Mouse (Mus musculus) neural tube, embryonic 13.5 days (tissue): ENCODE data around the gene Kl. TPM values are rescaled to one million over a fixed set of nuclear protein-coding genes. Genes with fewer than 3 reads are reported as not detected.

Experiments
- ATAC-seq: fragments of 200-750 bp; cut with Nextera tagmentation; 2 replicates; pipeline ENCODE4 v1.8.0; 2017; ENCODE audit warnings: low read depth, mild to moderate bottlenecking, moderate TSS enrichment, moderate library complexity
- H3K27ac ChIP-seq: fragments of 300-500 bp; sonication (generic); replicated peaks from 2 replicates; pipeline ENCODE4 v1.5.1; 2015; ENCODE audit warnings: moderate library complexity, mild to moderate bottlenecking, inconsistent platforms
- H3K27me3 ChIP-seq: fragments of 300-500 bp; sonication (generic); 2 replicates; pipeline ENCODE4 v1.6.1; 2015; ENCODE audit warnings: mild to moderate bottlenecking, inconsistent platforms
- H3K36me3 ChIP-seq: fragments of 300-500 bp; sonication (generic); 2 replicates; pipeline ENCODE4 v1.6.1; 2015; ENCODE audit warnings: mild to moderate bottlenecking, inconsistent platforms
- H3K4me1 ChIP-seq: fragments of 300-500 bp; sonication (generic); replicated peaks from 2 replicates; pipeline ENCODE4 v1.6.1; 2015; ENCODE audit warnings: inconsistent platforms
- H3K4me2 ChIP-seq: fragments of 300-500 bp; sonication (generic); 2 replicates; pipeline ENCODE4 v1.6.1; 2015; ENCODE audit warnings: inconsistent platforms, mild to moderate bottlenecking, moderate library complexity
- H3K4me3 ChIP-seq: fragments of 300-500 bp; sonication (generic); 2 replicates; pipeline ENCODE4 v1.5.1; 2015; ENCODE audit warnings: mild to moderate bottlenecking, inconsistent platforms
- H3K9ac ChIP-seq: fragments of 300-500 bp; sonication (generic); 2 replicates; pipeline ENCODE4 v1.6.1; 2015; ENCODE audit warnings: moderate library complexity, mild to moderate bottlenecking, inconsistent platforms
- H3K9me3 ChIP-seq: fragments of 300-500 bp; sonication (generic); 2 replicates; pipeline ENCODE4 v1.6.1; 2016; ENCODE audit warnings: inconsistent platforms
- WGBS: fragments of 180-500 bp; shearing (Covaris S2); methylation state at CpG from one replicate; pipeline ENCODE4 v1.1.7; 2015; 5-methylcytosine and 5-hydroxymethylcytosine counted together
- polyA plus RNA-seq: library from polyadenylated mRNA; unstranded; fragments of >200 nt; fragmentation: Nextera tagmentation; extraction: Ambion mirVana; gene quantifications from 2 replicates; pipeline ENCODE4 v1.2.1, GENCODE M21; 2015

Gene Kl
- polyA plus RNA-seq, 1 experiment from 2014 or later: 0.46 TPM

- WGBS: 46% methylated on average over 5 of the region's 5 CpGs
- H3K9me3 ChIP-seq: no peaks in the 10 kb centered on the region
- H3K4me2 ChIP-seq: no peak overlapping the region
- no peak overlapping the region for H3K27ac ChIP-seq
- no peak overlapping the region for H3K9ac ChIP-seq
- H3K27me3 ChIP-seq: no peaks in the 10 kb centered on the region
- H3K4me3 ChIP-seq: no peak overlapping the region
- no peaks in the 10 kb centered on the region for H3K36me3 ChIP-seq
- ATAC-seq: no peak
- H3K4me1 ChIP-seq: peaks cover 5% of the 10 kb centered on the region; the same call in 1 of the 2 replicates
Measured at GRCm38 (mm10) chr5:150936213-150936612, 16.2 kb upstream of the Kl start.

GRCm38 (mm10) chr5:150936807-150937206 is 15.6 kb upstream of the Kl start:
- Histone ChIP-seq H3K4me1 (peaks cover 5% of the 10 kb centered on the region; the same call in 1 of the 2 replicates), H3K9ac (no peak overlapping the region), H3K4me3 (no peak overlapping the region), H3K9me3 (no peaks in the 10 kb centered on the region), H3K27me3 (no peaks in the 10 kb centered on the region), H3K4me2 (no peak overlapping the region), H3K36me3 (no peaks in the 10 kb centered on the region), H3K27ac (no peak overlapping the region)
- no peak for ATAC-seq
- WGBS: 77% methylated on average over 4 of the region's 4 CpGs

- H3K4me1 ChIP-seq: peaks cover 5% of the 10 kb centered on the region; the same call in 1 of the 2 replicates
- WGBS: 51% methylated on average over 2 of the region's 2 CpGs
- no peaks in the 10 kb centered on the region for H3K9me3 ChIP-seq
- no peaks in the 10 kb centered on the region for H3K36me3 ChIP-seq
- H3K27ac ChIP-seq: no peak overlapping the region
- H3K4me3 ChIP-seq: no peak overlapping the region
- no peak for ATAC-seq
- no peak overlapping the region for H3K4me2 ChIP-seq
- no peak overlapping the region for H3K9ac ChIP-seq
- H3K27me3 ChIP-seq: no peaks in the 10 kb centered on the region
Measured at GRCm38 (mm10) chr5:150937501-150937900, 14.9 kb upstream of the Kl start.

GRCm38 (mm10) chr5:150945576-150945975 is 6.8 kb upstream of the Kl start:
- Histone ChIP-seq H3K9me3 (no peaks in the 10 kb centered on the region), H3K36me3 (no peaks in the 10 kb centered on the region), H3K4me1 (no peaks in the 10 kb centered on the region), H3K27ac (no peak overlapping the region), H3K4me2 (no peak overlapping the region), H3K9ac (no peak overlapping the region), H3K27me3 (no peaks in the 10 kb centered on the region), H3K4me3 (no peak overlapping the region)
- 93% methylated on average over 2 of the region's 2 CpGs for WGBS
- no peak for ATAC-seq

- Histone ChIP-seq H3K9me3 (no peaks in the 10 kb centered on the region), H3K27ac (no peak overlapping the region), H3K4me3 (no peak overlapping the region), H3K9ac (no peak overlapping the region), H3K4me1 (peaks cover 16% of the 10 kb centered on the region), H3K36me3 (no peaks in the 10 kb centered on the region), H3K4me2 (no peak overlapping the region), H3K27me3 (peaks cover 29% of the 10 kb centered on the region)
- ATAC-seq: no peak
- 81% methylated on average over 3 of the region's 3 CpGs for WGBS
Measured at GRCm38 (mm10) chr5:150949131-150949530, 3.3 kb upstream of the Kl start.

- ATAC-seq: no peak
- WGBS: 91% methylated on average over 7 of the region's 7 CpGs
- no peak overlapping the region for H3K4me3 ChIP-seq
- no peaks in the 10 kb centered on the region for H3K9me3 ChIP-seq
- H3K27ac ChIP-seq: no peak overlapping the region
- H3K36me3 ChIP-seq: no peaks in the 10 kb centered on the region
- no peak overlapping the region for H3K9ac ChIP-seq
- H3K4me2 ChIP-seq: no peak overlapping the region
- peaks cover 43% of the 10 kb centered on the region for H3K27me3 ChIP-seq
- H3K4me1 ChIP-seq: peaks cover 16% of the 10 kb centered on the region
Measured at GRCm38 (mm10) chr5:150951325-150951724, 1.1 kb upstream of the Kl start.

- no peaks in the 10 kb centered on the region for H3K36me3 ChIP-seq
- peaks cover 48% of the 10 kb centered on the region for H3K27me3 ChIP-seq
- peak; percentile 82 for ATAC-seq
- H3K9ac ChIP-seq: peak overlapping the region; percentile 73
- WGBS: 2% methylated on average over 87 of the region's 89 CpGs
- peak overlapping the region; percentile 54 for H3K4me3 ChIP-seq
- no peaks in the 10 kb centered on the region for H3K9me3 ChIP-seq
- H3K27ac ChIP-seq: no peak overlapping the region
- H3K4me1 ChIP-seq: peaks cover 16% of the 10 kb centered on the region
- peak overlapping the region; percentile 76 for H3K4me2 ChIP-seq
Measured at GRCm38 (mm10) chr5:150952669-150953521, 488 bp downstream of the Kl start.

GRCm38 (mm10) chr5:150954791-150955190 is 2.4 kb downstream of the Kl start:
- peaks cover 48% of the 10 kb centered on the region for H3K27me3 ChIP-seq
- WGBS: 87% methylated on average over 9 of the region's 9 CpGs
- no peak overlapping the region for H3K4me3 ChIP-seq
- no peak for ATAC-seq
- H3K27ac ChIP-seq: no peak overlapping the region
- H3K9me3 ChIP-seq: no peaks in the 10 kb centered on the region
- peaks cover 16% of the 10 kb centered on the region for H3K4me1 ChIP-seq
- no peak overlapping the region for H3K9ac ChIP-seq
- no peak overlapping the region for H3K4me2 ChIP-seq
- no peaks in the 10 kb centered on the region for H3K36me3 ChIP-seq

- WGBS: 90% methylated on average over 1 of the region's 1 CpGs
- Histone ChIP-seq H3K4me3 (no peak overlapping the region), H3K9ac (no peak overlapping the region), H3K9me3 (no peaks in the 10 kb centered on the region), H3K4me2 (no peak overlapping the region), H3K4me1 (no peaks in the 10 kb centered on the region), H3K27ac (no peak overlapping the region), H3K36me3 (no peaks in the 10 kb centered on the region), H3K27me3 (peaks cover 13% of the 10 kb centered on the region)
- no peak for ATAC-seq
Measured at GRCm38 (mm10) chr5:150959861-150960260, 7.5 kb downstream of the Kl start.

GRCm38 (mm10) chr5:150961615-150962014 is 9.2 kb downstream of the Kl start:
- Histone ChIP-seq H3K27me3 (0 out of 2 replicates have a peak, but pooled peaks cover 5% of the 10 kb centered on the region), H3K4me3 (no peak overlapping the region), H3K4me2 (no peak overlapping the region), H3K4me1 (no peaks in the 10 kb centered on the region), H3K9me3 (no peaks in the 10 kb centered on the region), H3K27ac (no peak overlapping the region), H3K9ac (no peak overlapping the region), H3K36me3 (no peaks in the 10 kb centered on the region)
- WGBS: 93% methylated on average over 1 of the region's 1 CpGs
- ATAC-seq: no peak

GRCm38 (mm10) chr5:150962756-150963155 is 10.3 kb downstream of the Kl start:
- Histone ChIP-seq H3K36me3 (no peaks in the 10 kb centered on the region), H3K9ac (no peak overlapping the region), H3K4me1 (no peaks in the 10 kb centered on the region), H3K9me3 (no peaks in the 10 kb centered on the region), H3K4me3 (no peak overlapping the region), H3K27ac (no peak overlapping the region), H3K27me3 (no peaks in the 10 kb centered on the region), H3K4me2 (no peak overlapping the region)
- no peak for ATAC-seq
- 69% methylated on average over 1 of the region's 1 CpGs for WGBS

GRCm38 (mm10) chr5:150967925-150968324 is 15.5 kb downstream of the Kl start:
- no peaks in the 10 kb centered on the region for H3K27me3 ChIP-seq
- WGBS: 95% methylated on average over 2 of the region's 2 CpGs
- no peaks in the 10 kb centered on the region for H3K36me3 ChIP-seq
- ATAC-seq: no peak
- H3K9me3 ChIP-seq: no peaks in the 10 kb centered on the region
- no peaks in the 10 kb centered on the region for H3K4me1 ChIP-seq
- H3K9ac ChIP-seq: no peak overlapping the region
- H3K4me3 ChIP-seq: no peak overlapping the region
- no peak overlapping the region for H3K27ac ChIP-seq
- H3K4me2 ChIP-seq: no peak overlapping the region

GRCm38 (mm10) chr5:150970551-150970950 is 18.1 kb downstream of the Kl start:
- no peak overlapping the region for H3K9ac ChIP-seq
- H3K4me3 ChIP-seq: no peak overlapping the region
- 60% methylated on average over 3 of the region's 3 CpGs for WGBS
- H3K4me1 ChIP-seq: no peaks in the 10 kb centered on the region
- ATAC-seq: no peak
- no peak overlapping the region for H3K27ac ChIP-seq
- no peaks in the 10 kb centered on the region for H3K9me3 ChIP-seq
- no peaks in the 10 kb centered on the region for H3K27me3 ChIP-seq
- no peak overlapping the region for H3K4me2 ChIP-seq
- no peaks in the 10 kb centered on the region for H3K36me3 ChIP-seq
